ENCODE assay signal across 8 mouse cellular contexts in genomic region chr4:9135481-9136187, GRCm38 (mm10).
DNase-seq lines count a peak whose midpoint lies in the region; ATAC-seq lines count a peak whose summit lies in the region.

No protein-coding gene starts in this region.

- H3K27me3 ChIP-seq in embryonic facial prominence, embryonic 13.5 days = no peaks in the 10 kb centered on the region
- no peaks in the 10 kb centered on the region for H3K27me3 ChIP-seq in limb, embryonic 12.5 days
- H3K27me3 ChIP-seq in midbrain, embryonic 15.5 days (replicated peaks) = no peaks in the 10 kb centered on the region

- 9% methylated on average over 21 of the region's 21 CpGs for WGBS in embryonic facial prominence, embryonic 13.5 days
- WGBS in limb, embryonic 12.5 days = 13% methylated on average over 21 of the region's 21 CpGs
- 10% methylated on average over 21 of the region's 21 CpGs for WGBS in midbrain, embryonic 15.5 days

- no peak overlapping the region; the same call in 1 of the 2 replicates for H3K9ac ChIP-seq in embryonic facial prominence, embryonic 13.5 days
- no peak overlapping the region for H3K9ac ChIP-seq in limb, embryonic 12.5 days (replicated peaks)
- peak overlapping the region; percentile 29; the same call in 1 of the 2 replicates for H3K9ac ChIP-seq in midbrain, embryonic 15.5 days

- ATAC-seq in embryonic facial prominence, embryonic 13.5 days (ENCODE audit: insufficient number of reproducible peaks, insufficient read depth, low FRiP score, low TSS enrichment, low read depth) = 0 out of 2 replicates have a peak, but pooled peaks have one; percentile 67
- ATAC-seq in limb, embryonic 12.5 days (ENCODE audit: insufficient number of reproducible peaks, insufficient read depth, low FRiP score, low TSS enrichment, low read depth) = peak; percentile 72
- peak; percentile 94 for ATAC-seq in midbrain, embryonic 15.5 days (replicated peaks)

- H3K27ac ChIP-seq in embryonic facial prominence, embryonic 13.5 days = no peak overlapping the region
- H3K27ac ChIP-seq in limb, embryonic 12.5 days = no peak overlapping the region
- H3K27ac ChIP-seq in midbrain, embryonic 15.5 days = peak overlapping the region; percentile 84

- H3K9me3 ChIP-seq in embryonic facial prominence, embryonic 13.5 days = no peaks in the 10 kb centered on the region
- 0 out of 2 replicates have a peak, but pooled peaks cover 4% of the 10 kb centered on the region for H3K9me3 ChIP-seq in limb, embryonic 12.5 days
- H3K9me3 ChIP-seq in midbrain, embryonic 15.5 days = no peaks in the 10 kb centered on the region

- H3K36me3 ChIP-seq in embryonic facial prominence, embryonic 13.5 days = no peaks in the 10 kb centered on the region
- no peaks in the 10 kb centered on the region for H3K36me3 ChIP-seq in limb, embryonic 12.5 days
- H3K36me3 ChIP-seq in midbrain, embryonic 15.5 days (replicated peaks) = no peaks in the 10 kb centered on the region

- peak overlapping the region; percentile 69 for H3K4me2 ChIP-seq in embryonic facial prominence, embryonic 13.5 days
- H3K4me2 ChIP-seq in limb, embryonic 12.5 days = peak overlapping the region; percentile 53
- peak overlapping the region; percentile 50 for H3K4me2 ChIP-seq in midbrain, embryonic 15.5 days

- peak; percentile 89 for DNase-seq in 3T3-L1 (ENCODE audit: low read depth, low spot score)
- peak; percentile 95 for DNase-seq in adrenal gland, postnatal 36 days
- peak; percentile 88 for DNase-seq in heart, adult 8-10 months (ENCODE audit: low spot score)
- peak; percentile 77 to 92 for DNase-seq in kidney, adult 8-10 months
- DNase-seq in spleen, adult 18-20 months = peak; percentile 69 to 89

- H3K4me1 ChIP-seq in embryonic facial prominence, embryonic 13.5 days = peaks cover 11% of the 10 kb centered on the region
- H3K4me1 ChIP-seq in limb, embryonic 12.5 days (replicated peaks) = peaks cover 8% of the 10 kb centered on the region
- peaks cover 14% of the 10 kb centered on the region for H3K4me1 ChIP-seq in midbrain, embryonic 15.5 days

- peak overlapping the region; percentile 38 for H3K4me3 ChIP-seq in embryonic facial prominence, embryonic 13.5 days
- H3K4me3 ChIP-seq in limb, embryonic 12.5 days (replicated peaks) = peak overlapping the region; percentile 19
- H3K4me3 ChIP-seq in midbrain, embryonic 15.5 days = peak overlapping the region; percentile 19
